Mouse (Mus musculus) liver, embryonic 14.5 days (tissue): ENCODE data around the gene Tex13a.

Experiments used
- CTCF ChIP-seq: IDR thresholded peaks from 2 replicates; pipeline ENCODE4 v1.5.1; 2016; ENCODE audit warnings: antibody characterized with exemption, low read depth, control low read depth
- EP300 ChIP-seq: IDR thresholded peaks from 2 replicates; pipeline ENCODE4 v1.6.1; 2016; ENCODE audit warnings: antibody characterized with exemption, low read depth

- no peak for TF ChIP-seq CTCF
- no peak for TF ChIP-seq EP300
These were observed 25.2 kb upstream of the Tex13a start for GRCm38 (mm10) chrX:138234626-138235025.
